Mouse (Mus musculus) limb, embryonic 14.5 days (tissue): ENCODE measurements at regions not wholly inside any gene's neighbourhood (a gene's known extent, or its start where the extent isn't known, plus 50 kb on each side); places are given as distances from the start of the nearest gene placed in this dataset.

Experiments used
- ATAC-seq: fragments of 200-750 bp; cut with Nextera tagmentation; 2 replicates; pipeline ENCODE4 v1.8.0; 2017; ENCODE audit warnings: low read depth, moderate number of reproducible peaks, moderate TSS enrichment; ENCODE audit not compliant: low FRiP score
- DNase-seq: peaks from one replicate; pipeline ENCODE4 v3.0.0-alpha.2; 2015; ENCODE audit warnings: low spot score
- H3K27ac ChIP-seq: fragments of 300-500 bp; sonication (generic); replicated peaks from 2 replicates; pipeline ENCODE4 v1.5.1; 2014; ENCODE audit warnings: low read depth, mild to moderate bottlenecking, low read length, moderate library complexity, mixed read lengths
- H3K27me3 ChIP-seq: fragments of 300-500 bp; sonication (generic); 2 replicates; pipeline ENCODE4 v1.6.1; 2014; ENCODE audit warnings: low read length, mixed read lengths; ENCODE audit not compliant: control insufficient read depth, insufficient read depth
- H3K36me3 ChIP-seq: fragments of 300-500 bp; sonication (generic); 2 replicates; pipeline ENCODE4 v1.6.1; 2014; ENCODE audit warnings: mild to moderate bottlenecking, low read length, moderate library complexity, mixed read lengths; ENCODE audit not compliant: control insufficient read depth, insufficient read depth
- H3K4me1 ChIP-seq: fragments of 300-500 bp; sonication (generic); 2 replicates; pipeline ENCODE4 v1.6.1; 2014; ENCODE audit warnings: antibody characterized with exemption, low read length, mixed read lengths; ENCODE audit not compliant: control insufficient read depth, insufficient read depth
- H3K4me2 ChIP-seq: fragments of 300-500 bp; sonication (generic); replicated peaks from 2 replicates; pipeline ENCODE4 v1.6.1; 2014; ENCODE audit warnings: low read depth, mild to moderate bottlenecking, low read length, moderate library complexity; ENCODE audit not compliant: severe bottlenecking
- H3K4me3 ChIP-seq: fragments of 300-500 bp; sonication (generic); replicated peaks from 2 replicates; pipeline ENCODE4 v1.5.1; 2014; ENCODE audit warnings: low read length
- H3K9ac ChIP-seq: fragments of 300-500 bp; sonication (generic); 2 replicates; pipeline ENCODE4 v1.6.1; 2014; ENCODE audit warnings: mild to moderate bottlenecking, low read depth, low read length, moderate library complexity; ENCODE audit not compliant: severe bottlenecking
- H3K9me3 ChIP-seq: fragments of 300-500 bp; sonication (generic); 2 replicates; pipeline ENCODE4 v1.6.1; 2016; ENCODE audit warnings: low read length; ENCODE audit not compliant: control insufficient read depth
- POLR2A ChIP-seq: fragments of 200-500 bp; IDR thresholded peaks from 2 replicates; pipeline ENCODE4 v1.8.0; 2012; ENCODE audit warnings: inconsistent platforms, mild to moderate bottlenecking, moderate library complexity, borderline replicate concordance; ENCODE audit not compliant: insufficient read depth, insufficient read length; ENCODE audit errors: extremely low read depth
- WGBS: fragments of 180-500 bp; shearing (Covaris S2); extraction: QIAGEN DNeasy Blood & Tissue Kit; methylation state at CpG from one replicate; pipeline ENCODE4 v1.1.7; 2014; 5-methylcytosine and 5-hydroxymethylcytosine counted together

GRCm38 (mm10) chr1:42490856-42491643, 204.5 kb upstream of the Pou3f3 start:
- H3K4me2 ChIP-seq, result peak overlapping the region; percentile 61
- peak overlapping the region; percentile 33 for H3K4me3 ChIP-seq
- TF ChIP-seq POLR2A, result no peak
- H3K9me3 ChIP-seq, result no peaks in the 10 kb centered on the region
- 30% methylated on average over 11 of the region's 11 CpGs for WGBS
- peaks cover 7% of the 10 kb centered on the region; the same call in 1 of the 2 replicates for H3K27me3 ChIP-seq
- no peak for DNase-seq
- H3K27ac ChIP-seq, result no peak overlapping the region
- no peaks in the 10 kb centered on the region for H3K36me3 ChIP-seq
- peak overlapping the region; percentile 48 for H3K9ac ChIP-seq
- ATAC-seq, result peak; percentile 55; the same call in 1 of the 2 replicates
- peaks cover 10% of the 10 kb centered on the region for H3K4me1 ChIP-seq

- peaks cover 10% of the 10 kb centered on the region for H3K4me1 ChIP-seq
- no peak overlapping the region for H3K27ac ChIP-seq
- H3K36me3 ChIP-seq, result no peaks in the 10 kb centered on the region
- DNase-seq (no peak), ATAC-seq (0 out of 2 replicates have a peak, but pooled peaks have one; percentile 19)
- H3K9me3 ChIP-seq, result no peaks in the 10 kb centered on the region
- H3K4me3 ChIP-seq, result peak overlapping the region; percentile 33
- no peak for TF ChIP-seq POLR2A
- peak overlapping the region; percentile 61 for H3K4me2 ChIP-seq
- peaks cover 7% of the 10 kb centered on the region; the same call in 1 of the 2 replicates for H3K27me3 ChIP-seq
- WGBS, result 3% methylated on average over 33 of the region's 35 CpGs
- peak overlapping the region; percentile 48 for H3K9ac ChIP-seq
These were observed 203.8 kb upstream of the Pou3f3 start for GRCm38 (mm10) chr1:42491644-42492277.

- WGBS, result 75% methylated on average over 3 of the region's 3 CpGs
These were observed 199.5 kb upstream of the Pou3f3 start for GRCm38 (mm10) chr1:42496022-42496421.

GRCm38 (mm10) chr1:42496433-42496832, 199.1 kb upstream of the Pou3f3 start:
- no peak for DNase-seq
- 62% methylated on average over 6 of the region's 6 CpGs for WGBS
- H3K4me3 ChIP-seq, result no peak overlapping the region
- 0 out of 2 replicates have a peak, but pooled peaks cover under 1% of the 10 kb centered on the region for H3K27me3 ChIP-seq
- H3K9me3 ChIP-seq, result no peaks in the 10 kb centered on the region
- ATAC-seq, result no peak
- H3K36me3 ChIP-seq, result no peaks in the 10 kb centered on the region
- no peak for TF ChIP-seq POLR2A
- H3K9ac ChIP-seq, result no peak overlapping the region
- H3K4me1 ChIP-seq, result peaks cover 5% of the 10 kb centered on the region
- no peak overlapping the region for H3K27ac ChIP-seq
- H3K4me2 ChIP-seq, result no peak overlapping the region

More at GRCm38 (mm10) chr1:42496022-42496421, 199.5 kb upstream of the Pou3f3 start:
- Histone ChIP-seq H3K4me3 (no peak overlapping the region), H3K27ac (no peak overlapping the region), H3K27me3 (peaks cover 5% of the 10 kb centered on the region; the same call in 1 of the 2 replicates), H3K4me1 (peaks cover 9% of the 10 kb centered on the region), H3K9ac (no peak overlapping the region), H3K36me3 (no peaks in the 10 kb centered on the region), H3K4me2 (no peak overlapping the region), H3K9me3 (no peaks in the 10 kb centered on the region)
- no peak for ATAC-seq
- TF ChIP-seq POLR2A, result no peak
- no peak for DNase-seq

- H3K9me3 ChIP-seq, result no peaks in the 10 kb centered on the region
- DNase-seq, result no peak
- H3K9ac ChIP-seq, result no peak overlapping the region
- H3K4me2 ChIP-seq, result no peak overlapping the region
- no peak overlapping the region for H3K4me3 ChIP-seq
- H3K27ac ChIP-seq, result no peak overlapping the region
- peaks cover 9% of the 10 kb centered on the region; the same call in 1 of the 2 replicates for H3K4me1 ChIP-seq
- no peak for ATAC-seq
- no peaks in the 10 kb centered on the region for H3K27me3 ChIP-seq
- WGBS, result 84% methylated on average over 7 of the region's 7 CpGs
- no peaks in the 10 kb centered on the region for H3K36me3 ChIP-seq
- no peak for TF ChIP-seq POLR2A
These were observed 196.7 kb upstream of the Pou3f3 start for GRCm38 (mm10) chr1:42498901-42499300.
